Mouse (Mus musculus) lung, postnatal 10 days (tissue): ENCODE measurements around the gene Dcun1d2.

Experiments used
- DNase-seq: peaks from one replicate; pipeline ENCODE4 v3.0.0; 2021

Gene Dcun1d2

GRCm38 (mm10) chr8:13253413-13253812 is 34.5 kb downstream of the Dcun1d2 start:
- no peak for DNase-seq

- no peak for DNase-seq
Measured at GRCm38 (mm10) chr8:13252837-13253236, 35.1 kb downstream of the Dcun1d2 start.

- no peak for DNase-seq
Measured at GRCm38 (mm10) chr8:13244343-13244880, 43.5 kb downstream of the Dcun1d2 start.

GRCm38 (mm10) chr8:13242985-13243870 is 44.7 kb downstream of the Dcun1d2 start:
- DNase-seq: no peak

- DNase-seq: peak; percentile 63
Measured at GRCm38 (mm10) chr8:13240691-13241090, 47.2 kb downstream of the Dcun1d2 start.

- no peak for DNase-seq
Measured at GRCm38 (mm10) chr8:13240055-13240454, 47.9 kb downstream of the Dcun1d2 start.

GRCm38 (mm10) chr8:13234803-13235202 is 53.1 kb downstream of the Dcun1d2 start:
- DNase-seq: no peak

GRCm38 (mm10) chr8:13230471-13230870 is 57.5 kb downstream of the Dcun1d2 start:
- DNase-seq: no peak

GRCm38 (mm10) chr8:13229802-13230201 is 58.1 kb downstream of the Dcun1d2 start:
- DNase-seq: no peak

- DNase-seq: no peak
Measured at GRCm38 (mm10) chr8:13228923-13229610, 58.9 kb downstream of the Dcun1d2 start.

- DNase-seq: no peak
Measured at GRCm38 (mm10) chr8:13227184-13227583, 60.7 kb downstream of the Dcun1d2 start.

GRCm38 (mm10) chr8:13226288-13226687 is 61.6 kb downstream of the Dcun1d2 start:
- no peak for DNase-seq

- no peak for DNase-seq
Measured at GRCm38 (mm10) chr8:13224426-13224825, 63.5 kb downstream of the Dcun1d2 start.

GRCm38 (mm10) chr8:13218441-13218840 is 69.5 kb downstream of the Dcun1d2 start:
- no peak for DNase-seq

GRCm38 (mm10) chr8:13217986-13218385 is 69.9 kb downstream of the Dcun1d2 start:
- no peak for DNase-seq

- DNase-seq: no peak
Measured at GRCm38 (mm10) chr8:13217093-13217492, 70.8 kb downstream of the Dcun1d2 start.

- no peak for DNase-seq
Measured at GRCm38 (mm10) chr8:13216386-13216785, 71.5 kb downstream of the Dcun1d2 start.

- DNase-seq: peak; percentile 94
Measured at GRCm38 (mm10) chr8:13213479-13214268, 74.3 kb downstream of the Dcun1d2 start.

- DNase-seq: peak; percentile 55
Measured at GRCm38 (mm10) chr8:13209770-13210169, 78.2 kb downstream of the Dcun1d2 start.

GRCm38 (mm10) chr8:13208627-13209355 is 79.1 kb downstream of the Dcun1d2 start:
- peak; percentile 56 for DNase-seq

- DNase-seq: no peak
Measured at GRCm38 (mm10) chr8:13206290-13206689, 81.6 kb downstream of the Dcun1d2 start.
